Mouse (Mus musculus): ENCODE measurements around the gene Prdm16.

The Prdm16 gene

DNA sequence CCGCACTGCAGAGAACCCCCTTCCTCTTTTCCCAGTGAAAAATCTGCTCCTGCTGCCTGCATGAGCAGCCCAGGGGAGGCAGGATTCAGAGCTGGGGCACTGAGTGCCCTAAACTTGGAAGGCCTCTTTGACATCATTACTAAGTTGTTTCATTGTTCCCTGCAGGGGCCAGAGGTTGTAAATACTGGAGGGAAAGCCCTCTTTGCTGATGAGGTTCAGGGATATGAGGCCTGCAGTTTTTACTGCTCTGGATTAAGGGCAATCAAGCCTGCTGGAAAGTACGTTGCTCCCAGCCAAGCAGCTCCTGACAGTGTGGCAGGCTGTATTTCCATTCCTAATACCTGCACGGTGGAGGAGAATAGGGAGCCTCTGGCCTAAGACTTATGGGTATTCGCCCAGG lies 221.8 kb downstream of the Prdm16 start:
- H3K36me3 ChIP-seq (ENCODE audit: insufficient read depth, low read length): no peaks in the 10 kb centered on the region
- H3K4me3 ChIP-seq (replicated peaks; ENCODE audit: low read length): no peak overlapping the region
- H3K27me3 ChIP-seq (ENCODE audit: insufficient read depth, low read length): peaks cover 46% of the 10 kb centered on the region
- H3K9me3 ChIP-seq (ENCODE audit: low read length): peaks cover 7% of the 10 kb centered on the region; the same call in 1 of the 2 replicates
- peaks cover 19% of the 10 kb centered on the region for H3K4me1 ChIP-seq (replicated peaks; ENCODE audit: low read depth, low read length)
- TF ChIP-seq CTCF (conservative IDR thresholded peaks at IDR 0.05; ENCODE audit: low read length) (no peak), NANOG (IDR thresholded peaks at IDR 0.05; ENCODE audit: borderline replicate concordance, low read length) (no peak), POU5F1 (IDR thresholded peaks at IDR 0.05; ENCODE audit: borderline replicate concordance, low read length) (no peak)

DNA sequence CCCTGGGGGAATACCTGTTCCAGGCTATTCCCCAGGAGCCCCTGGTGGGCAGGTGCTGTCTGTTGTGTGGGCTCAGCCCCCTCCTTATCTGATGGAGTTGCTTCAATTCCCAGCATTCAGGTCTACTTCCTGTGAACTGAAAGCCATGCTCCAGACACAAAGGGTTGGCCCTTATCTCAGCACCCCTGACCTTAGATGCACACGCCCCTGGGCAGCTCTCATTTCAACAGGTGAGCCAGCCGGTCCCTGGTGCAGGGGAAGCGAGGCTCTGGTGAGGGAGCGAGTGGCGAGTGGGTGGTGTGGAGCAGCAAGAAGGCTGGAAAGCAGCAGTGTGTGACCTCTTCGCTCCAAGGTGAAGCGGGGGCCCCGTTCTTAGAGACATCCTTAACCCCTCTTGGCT lies 226.1 kb downstream of the Prdm16 start:
- no peaks in the 10 kb centered on the region for H3K9me3 ChIP-seq (ENCODE audit: low read length)
- peaks cover 43% of the 10 kb centered on the region for H3K4me1 ChIP-seq (replicated peaks; ENCODE audit: low read depth, low read length)
- H3K27me3 ChIP-seq (ENCODE audit: insufficient read depth, low read length): peaks cover 71% of the 10 kb centered on the region
- TF ChIP-seq CTCF (conservative IDR thresholded peaks at IDR 0.05; ENCODE audit: low read length): no peak
- 0 out of 2 replicates have a peak overlapping the region, but pooled peaks have one; percentile 45 for H3K4me3 ChIP-seq (replicated peaks; ENCODE audit: low read length)
- no peaks in the 10 kb centered on the region for H3K36me3 ChIP-seq (ENCODE audit: insufficient read depth, low read length)

- TF ChIP-seq POU5F1 (IDR thresholded peaks at IDR 0.05; ENCODE audit: borderline replicate concordance, low read length): no peak
- TF ChIP-seq CTCF (conservative IDR thresholded peaks at IDR 0.05; ENCODE audit: low read length): no peak
- no peak for TF ChIP-seq NANOG (IDR thresholded peaks at IDR 0.05; ENCODE audit: borderline replicate concordance, low read length)
- Histone ChIP-seq H3K27me3 (ENCODE audit: insufficient read depth, low read length) (peaks cover 77% of the 10 kb centered on the region), H3K4me3 (replicated peaks; ENCODE audit: low read length) (peak overlapping the region; percentile 45), H3K36me3 (ENCODE audit: insufficient read depth, low read length) (no peaks in the 10 kb centered on the region), H3K9me3 (ENCODE audit: low read length) (no peaks in the 10 kb centered on the region), H3K4me1 (replicated peaks; ENCODE audit: low read depth, low read length) (peaks cover 43% of the 10 kb centered on the region)
Observed at GRCm38 (mm10) chr4:154409841-154410240, 226.8 kb downstream of the Prdm16 start.

- no peaks in the 10 kb centered on the region for H3K9me3 ChIP-seq (ENCODE audit: low read length)
- H3K4me1 ChIP-seq (replicated peaks; ENCODE audit: low read depth, low read length): peaks cover 43% of the 10 kb centered on the region
- H3K4me3 ChIP-seq (replicated peaks; ENCODE audit: low read length): peak overlapping the region; percentile 45
- TF ChIP-seq POU5F1 (IDR thresholded peaks at IDR 0.05; ENCODE audit: borderline replicate concordance, low read length): no peak
- H3K36me3 ChIP-seq (ENCODE audit: insufficient read depth, low read length): no peaks in the 10 kb centered on the region
- peaks cover 77% of the 10 kb centered on the region for H3K27me3 ChIP-seq (ENCODE audit: insufficient read depth, low read length)
Observed at GRCm38 (mm10) chr4:154409237-154409721, 227.4 kb downstream of the Prdm16 start.

DNA sequence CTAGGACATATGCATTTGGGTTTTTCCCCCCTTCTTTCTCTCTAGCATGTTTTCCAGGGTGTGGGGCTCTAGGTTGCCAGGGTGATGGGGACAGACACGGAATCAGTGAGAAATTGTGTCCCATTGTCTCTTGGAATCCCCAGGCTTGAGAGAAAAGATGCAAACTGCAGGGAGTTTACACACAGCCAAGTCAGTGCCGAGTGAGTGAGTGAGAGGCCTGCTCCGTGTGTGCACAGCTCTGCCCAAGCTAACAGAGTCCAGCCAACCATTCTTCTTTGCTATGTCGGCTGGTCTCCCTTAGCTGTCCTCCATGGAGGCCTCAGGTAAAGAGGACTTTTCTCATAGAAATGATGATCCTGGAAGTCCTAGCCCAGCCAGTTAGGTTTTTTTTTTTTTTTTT lies 233.7 kb downstream of the Prdm16 start:
- TF ChIP-seq NANOG (IDR thresholded peaks at IDR 0.05; ENCODE audit: borderline replicate concordance, low read length) (no peak), CTCF (conservative IDR thresholded peaks at IDR 0.05; ENCODE audit: low read length) (no peak), POU5F1 (IDR thresholded peaks at IDR 0.05; ENCODE audit: borderline replicate concordance, low read length) (no peak)
- Histone ChIP-seq H3K27me3 (ENCODE audit: insufficient read depth, low read length) (peaks cover 38% of the 10 kb centered on the region), H3K4me1 (replicated peaks; ENCODE audit: low read depth, low read length) (peaks cover 9% of the 10 kb centered on the region)

DNA sequence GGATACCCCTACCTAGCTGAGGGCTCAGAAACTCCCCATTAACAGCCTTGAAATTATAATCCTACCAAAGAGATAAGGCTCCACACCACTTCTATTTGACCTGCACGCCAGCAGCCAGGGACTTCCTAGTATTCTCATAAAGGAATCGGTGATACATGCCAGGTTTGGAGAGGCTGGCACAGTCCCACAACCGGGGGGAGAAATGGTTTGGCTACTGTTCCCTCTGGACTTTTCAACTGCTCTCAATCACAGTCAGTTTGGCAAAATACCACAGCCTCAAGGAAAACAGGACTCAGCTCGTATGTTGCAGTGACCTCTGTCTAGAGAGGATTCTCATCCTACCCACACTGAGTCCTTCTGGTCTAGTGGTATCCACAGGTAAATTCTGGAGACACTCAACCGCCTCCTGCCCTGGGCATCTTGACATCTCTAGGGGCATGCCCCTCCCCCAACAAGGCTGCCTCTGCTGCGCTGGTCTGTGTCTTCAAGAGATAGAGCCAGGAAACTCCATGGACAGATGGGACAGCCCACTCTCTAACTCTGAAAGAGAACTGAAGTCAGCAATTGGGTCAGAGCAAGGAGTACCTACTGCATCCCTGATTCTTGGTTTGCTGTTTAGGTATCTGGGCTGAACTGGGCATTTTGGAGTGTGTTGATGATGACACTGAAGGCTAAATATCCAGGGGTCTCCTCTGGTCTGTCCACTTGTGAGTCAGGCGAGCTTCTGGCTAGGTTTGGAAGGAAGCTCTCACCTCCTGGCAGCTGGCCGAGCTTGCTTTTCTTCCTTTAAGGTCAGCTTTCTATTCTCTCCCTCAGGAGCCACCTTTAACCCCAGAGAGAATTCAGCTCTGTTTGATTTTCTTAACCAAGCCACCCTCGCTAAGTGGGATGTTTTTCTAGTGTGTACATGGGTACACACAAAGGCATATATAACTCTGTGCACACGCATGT lies 234.4 kb downstream of the Prdm16 start:
- no peak for TF ChIP-seq POU5F1 (IDR thresholded peaks at IDR 0.05; ENCODE audit: borderline replicate concordance, low read length)
- TF ChIP-seq CTCF (conservative IDR thresholded peaks at IDR 0.05; ENCODE audit: low read length): no peak
- no peak for TF ChIP-seq NANOG (IDR thresholded peaks at IDR 0.05; ENCODE audit: borderline replicate concordance, low read length)
- Histone ChIP-seq H3K36me3 (ENCODE audit: insufficient read depth, low read length) (no peaks in the 10 kb centered on the region), H3K4me3 (replicated peaks; ENCODE audit: low read length) (no peak overlapping the region), H3K9me3 (ENCODE audit: low read length) (no peaks in the 10 kb centered on the region), H3K4me1 (replicated peaks; ENCODE audit: low read depth, low read length) (peaks cover 8% of the 10 kb centered on the region), H3K27me3 (ENCODE audit: insufficient read depth, low read length) (peaks cover 31% of the 10 kb centered on the region)

More for the DNA sequence above, 233.7 kb downstream of the Prdm16 start:
- no peaks in the 10 kb centered on the region for H3K9me3 ChIP-seq (ENCODE audit: low read length)
- H3K4me3 ChIP-seq (replicated peaks; ENCODE audit: low read length): no peak overlapping the region
- no peaks in the 10 kb centered on the region for H3K36me3 ChIP-seq (ENCODE audit: insufficient read depth, low read length)

DNA sequence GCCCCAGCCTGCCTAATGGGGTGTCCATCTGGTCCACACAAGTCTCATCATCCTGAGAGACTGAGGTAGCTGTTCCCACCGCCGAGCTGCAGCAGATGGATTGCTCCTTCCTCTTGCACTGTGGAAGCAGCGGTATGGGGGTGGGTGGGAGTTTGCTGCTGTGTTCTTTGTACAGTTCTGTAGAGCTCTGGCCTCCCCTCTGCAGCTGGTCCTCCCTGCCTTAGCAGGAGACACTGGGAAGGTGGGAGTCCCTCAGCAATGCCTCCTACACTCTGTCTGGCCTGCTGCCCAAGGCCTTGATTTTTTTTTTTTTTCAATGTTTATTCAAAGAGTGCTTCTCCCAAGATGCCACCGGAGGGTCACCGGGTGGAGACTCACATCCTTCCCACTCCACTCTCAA lies 235.3 kb downstream of the Prdm16 start:
- Histone ChIP-seq H3K4me1 (replicated peaks; ENCODE audit: low read depth, low read length) (no peaks in the 10 kb centered on the region), H3K36me3 (ENCODE audit: insufficient read depth, low read length) (no peaks in the 10 kb centered on the region), H3K9me3 (ENCODE audit: low read length) (no peaks in the 10 kb centered on the region), H3K27me3 (ENCODE audit: insufficient read depth, low read length) (peaks cover 32% of the 10 kb centered on the region), H3K4me3 (replicated peaks; ENCODE audit: low read length) (no peak overlapping the region)
- TF ChIP-seq POU5F1 (IDR thresholded peaks at IDR 0.05; ENCODE audit: borderline replicate concordance, low read length) (no peak), CTCF (conservative IDR thresholded peaks at IDR 0.05; ENCODE audit: low read length) (no peak), NANOG (IDR thresholded peaks at IDR 0.05; ENCODE audit: borderline replicate concordance, low read length) (no peak)

DNA sequence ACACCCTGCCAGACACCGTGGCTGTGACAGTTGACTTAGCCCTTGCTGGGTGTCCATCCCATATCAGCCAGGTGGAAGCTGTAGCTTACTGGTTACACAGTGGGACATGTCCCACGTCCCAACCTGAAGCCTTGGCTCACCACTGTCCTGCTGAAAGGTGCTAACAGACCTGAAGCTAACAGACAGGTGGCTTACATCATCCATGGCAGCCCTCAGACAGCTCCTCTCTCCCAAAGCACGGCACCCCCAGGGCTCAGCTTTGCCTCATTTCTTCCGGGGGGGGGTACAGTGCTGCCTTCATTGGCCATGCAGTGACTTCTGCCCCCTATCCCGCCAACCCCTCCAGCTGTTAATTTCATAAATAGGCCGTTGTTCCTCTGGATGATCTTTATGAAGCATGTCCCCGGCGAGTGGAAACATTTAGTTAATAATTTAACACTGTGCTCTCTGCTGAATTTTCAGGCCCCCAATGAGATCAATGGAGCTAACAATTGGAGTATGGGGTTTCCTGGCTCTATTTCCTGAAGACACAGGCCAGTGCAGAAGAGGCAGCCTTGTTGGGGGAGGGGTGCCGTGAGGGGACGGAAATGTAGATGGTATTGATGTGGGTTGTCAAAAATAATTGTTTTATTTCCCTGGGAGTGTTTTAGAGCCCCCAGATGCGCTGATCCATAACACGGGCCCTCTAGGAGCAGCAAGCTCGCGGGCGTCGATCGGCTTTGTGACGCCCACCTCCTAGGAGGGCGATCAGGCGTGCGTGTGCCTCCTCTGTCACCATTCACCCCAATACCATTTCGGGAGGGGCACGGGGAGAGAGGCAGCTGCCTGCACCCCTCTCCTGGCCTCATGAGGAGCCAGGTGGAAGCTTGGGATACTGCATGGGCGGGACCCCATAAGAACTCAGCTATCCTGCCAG lies 236.2 kb downstream of the Prdm16 start:
- no peak overlapping the region for H3K4me3 ChIP-seq (replicated peaks; ENCODE audit: low read length)
- no peaks in the 10 kb centered on the region for H3K4me1 ChIP-seq (replicated peaks; ENCODE audit: low read depth, low read length)
- H3K27me3 ChIP-seq (ENCODE audit: insufficient read depth, low read length): peaks cover 32% of the 10 kb centered on the region
- no peaks in the 10 kb centered on the region for H3K36me3 ChIP-seq (ENCODE audit: insufficient read depth, low read length)
- TF ChIP-seq CTCF (conservative IDR thresholded peaks at IDR 0.05; ENCODE audit: low read length): no peak
- TF ChIP-seq NANOG (IDR thresholded peaks at IDR 0.05; ENCODE audit: borderline replicate concordance, low read length): no peak
- TF ChIP-seq POU5F1 (IDR thresholded peaks at IDR 0.05; ENCODE audit: borderline replicate concordance, low read length): no peak
- H3K9me3 ChIP-seq (ENCODE audit: low read length): no peaks in the 10 kb centered on the region

All from E14TG2a.4 (cell line).